Mouse (Mus musculus): ENCODE measurements around the gene Phf21b. TPM values are rescaled to one million over a fixed set of nuclear protein-coding genes. Genes with fewer than 3 reads are reported as not detected.

The Phf21b gene
- total RNA-seq, 2 experiments from 2014 or later: 19.1 to 21.3 TPM

Other genes with a start within 250 kb of the Phf21b start
- gene Prr5, start 186.4 kb downstream of the Phf21b start, total RNA-seq (2021): 10 to 100 TPM in 1 of 2 experiments, 1 to 10 TPM in 1; 9.2 to 10.8 TPM
- gene Arhgap8, start 136.0 kb downstream of the Phf21b start, total RNA-seq (2021): under 1 TPM; 0.28 TPM
- gene Gm29666, start 64.0 kb upstream of the Phf21b start, total RNA-seq (2021): 1 to 10 TPM; 1.1 TPM
- 10 to 100 TPM; 30.6 to 33.4 TPM for gene Nup50, start 67.4 kb upstream of the Phf21b start, total RNA-seq (2021)
- gene 5031439G07Rik, start 132.5 kb upstream of the Phf21b start, total RNA-seq (2021): 10 to 100 TPM; 90.8 to 94.2 TPM
- under 1 TPM; 0.35 to 0.42 TPM for gene Upk3a, start 161.1 kb upstream of the Phf21b start, total RNA-seq (2021)
- gene Fam118a, start 172.9 kb upstream of the Phf21b start, total RNA-seq (2021): 10 to 100 TPM; 25.6 to 27.1 TPM

Measured in left cerebral cortex, adult 18-20 months (tissue).